Mouse (Mus musculus) bone marrow, adult 2 months (tissue): ENCODE measurements at regions not wholly inside any gene's neighbourhood (a gene's known extent, or its start where the extent isn't known, plus 50 kb on each side); places are given as distances from the start of the nearest gene placed in this dataset.
"Not testable (repeated sequence)": the region's sequence is repeated elsewhere in the genome, so short reads cannot be mapped to it uniquely, and the experiment has no call there.

Experiments
- H3K27ac ChIP-seq: fragments of 200-500 bp; 2 replicates; pipeline ENCODE4 v1.5.1; 2012; ENCODE audit warnings: low read depth, mild to moderate bottlenecking, control low read depth, inconsistent platforms, low read length; ENCODE audit not compliant: control insufficient read depth, poor library complexity, insufficient read depth
- H3K4me1 ChIP-seq: fragments of 200-500 bp; 2 replicates; pipeline ENCODE4 v1.6.1; 2011; ENCODE audit warnings: low read length; ENCODE audit not compliant: control insufficient read depth, insufficient read depth
- H3K4me3 ChIP-seq: fragments of 200-500 bp; replicated peaks from 2 replicates; pipeline ENCODE3; 2011; ENCODE audit warnings: mild to moderate bottlenecking, low read depth, low read length, control low read depth; ENCODE audit not compliant: control insufficient read depth
- CTCF ChIP-seq: fragments of 200-500 bp; IDR thresholded peaks from 2 replicates; pipeline ENCODE4 v1.5.1; 2011; ENCODE audit warnings: low read length, control low read depth; ENCODE audit not compliant: control insufficient read depth, insufficient read depth
- POLR2A ChIP-seq: fragments of 200-500 bp; IDR thresholded peaks from 2 replicates; pipeline ENCODE4 v1.6.1; 2011; ENCODE audit warnings: low read depth, mild to moderate bottlenecking, control low read depth, low read length, borderline replicate concordance; ENCODE audit not compliant: control insufficient read depth
- WGBS: fragments of 180-500 bp; shearing (Covaris S2); methylation state at CpG from one replicate; pipeline ENCODE4 v1.1.7; 2018; 5-methylcytosine and 5-hydroxymethylcytosine counted together

DNA sequence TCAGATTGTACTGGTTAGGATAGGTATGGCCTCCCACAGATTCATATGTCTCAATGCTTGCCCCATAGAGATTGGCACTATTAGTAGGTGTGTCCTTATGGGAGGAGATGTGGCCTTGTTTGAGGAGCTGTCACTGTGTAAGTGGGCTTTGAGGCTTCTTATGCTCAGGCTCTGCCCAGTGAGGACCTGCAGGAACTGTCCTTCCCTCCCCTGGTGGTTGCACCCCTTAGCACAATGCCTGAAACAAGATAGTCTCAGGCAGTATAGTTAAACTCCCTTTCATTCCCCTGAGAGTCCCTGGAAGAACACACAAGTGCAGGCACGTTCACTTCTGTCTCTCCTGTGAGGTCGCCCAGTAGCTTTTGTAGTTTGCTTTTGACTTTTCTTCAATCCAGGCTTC lies 223.9 kb downstream of the Utp18 start:
- no peak overlapping the region for H3K4me3 ChIP-seq
- TF ChIP-seq POLR2A, result no peak
- TF ChIP-seq CTCF, result no peak
- H3K4me1 ChIP-seq, result no peaks in the 10 kb centered on the region
- no peak overlapping the region for H3K27ac ChIP-seq
- WGBS, result 75% methylated on average over 2 of the region's 2 CpGs

DNA sequence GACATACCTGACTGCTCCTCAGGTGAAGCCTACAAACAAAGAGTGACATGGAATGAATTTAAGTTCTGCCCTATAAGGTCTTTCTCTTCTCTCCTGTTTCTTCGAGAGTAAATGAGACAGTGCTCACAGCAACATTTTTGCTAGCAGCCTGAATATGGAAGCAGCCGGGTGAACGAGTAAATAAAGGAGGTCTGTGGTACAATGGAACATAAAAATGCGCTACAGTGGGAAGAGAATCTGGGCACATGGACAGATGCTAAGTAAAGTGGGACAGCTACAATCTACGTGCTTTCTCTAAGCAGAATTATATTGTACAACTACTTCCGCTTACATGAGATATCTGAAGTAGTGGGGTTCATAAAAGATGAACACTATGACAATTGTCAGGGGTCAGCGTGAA lies 225.2 kb downstream of the Utp18 start:
- H3K4me1 ChIP-seq, result no peaks in the 10 kb centered on the region
- WGBS, result 80% methylated on average over 7 of the region's 7 CpGs
- TF ChIP-seq CTCF (no peak), POLR2A (no peak)

DNA sequence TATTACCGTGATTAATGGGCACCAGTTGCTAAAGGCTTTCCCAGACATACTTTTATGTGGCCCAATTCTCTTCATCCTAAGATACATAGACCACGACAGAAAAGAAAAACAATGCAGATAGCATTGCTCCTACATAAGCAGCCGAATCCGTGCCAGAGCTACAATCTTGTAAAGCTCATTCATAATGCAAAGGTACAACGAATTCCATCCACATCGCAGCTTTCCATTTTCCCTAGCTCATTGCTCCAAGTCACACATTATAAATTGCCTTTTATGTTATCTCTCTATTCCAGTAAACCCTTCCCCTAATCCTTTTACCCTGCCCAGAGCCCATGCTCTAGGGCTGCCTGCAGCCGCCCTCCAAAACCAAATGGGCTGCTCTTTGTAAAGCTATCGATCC lies 226.8 kb downstream of the Utp18 start:
- Histone ChIP-seq H3K4me1 (no peaks in the 10 kb centered on the region), H3K27ac (no peak overlapping the region), H3K4me3 (no peak overlapping the region)
- no peak for TF ChIP-seq CTCF
- TF ChIP-seq POLR2A, result no peak
- WGBS, result 80% methylated on average over 8 of the region's 8 CpGs

More for the DNA sequence above, 225.2 kb downstream of the Utp18 start:
- Histone ChIP-seq H3K27ac (no peak overlapping the region), H3K4me3 (no peak overlapping the region)

DNA sequence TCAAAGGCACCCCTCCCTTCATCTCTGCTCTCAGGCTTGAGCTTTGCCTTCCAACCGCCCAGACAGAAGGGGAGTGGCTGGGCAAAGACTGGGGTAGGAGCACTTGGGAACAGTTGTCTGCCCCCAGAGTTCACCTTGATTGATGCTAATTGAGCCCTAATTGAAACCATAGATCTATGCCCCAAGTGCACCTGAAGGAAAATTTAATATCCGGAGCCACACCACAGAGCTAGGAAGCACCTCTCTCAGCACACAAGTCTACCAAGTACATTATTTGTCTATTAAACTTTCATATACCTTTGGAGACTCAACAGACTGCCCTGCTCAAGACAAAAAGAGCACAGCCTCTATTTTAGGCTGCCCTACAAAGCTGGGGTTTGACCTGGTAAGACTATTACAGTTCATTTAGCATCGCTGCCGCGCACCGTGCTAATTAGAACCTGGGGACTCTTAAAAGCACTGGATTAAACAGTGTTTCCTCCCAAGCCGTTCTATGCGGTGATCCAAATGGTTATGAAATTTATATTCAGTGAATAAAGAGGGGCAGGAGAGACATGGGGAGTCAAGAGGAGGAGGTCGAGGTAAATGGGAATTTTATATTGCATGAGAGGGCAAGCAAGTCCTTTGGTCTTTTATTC lies 229.8 kb downstream of the Utp18 start:
- Histone ChIP-seq H3K4me1 (no peaks in the 10 kb centered on the region), H3K4me3 (no peak overlapping the region), H3K27ac (no peak overlapping the region)
- 82% methylated on average over 9 of the region's 9 CpGs for WGBS
- TF ChIP-seq CTCF (no peak), POLR2A (no peak)

DNA sequence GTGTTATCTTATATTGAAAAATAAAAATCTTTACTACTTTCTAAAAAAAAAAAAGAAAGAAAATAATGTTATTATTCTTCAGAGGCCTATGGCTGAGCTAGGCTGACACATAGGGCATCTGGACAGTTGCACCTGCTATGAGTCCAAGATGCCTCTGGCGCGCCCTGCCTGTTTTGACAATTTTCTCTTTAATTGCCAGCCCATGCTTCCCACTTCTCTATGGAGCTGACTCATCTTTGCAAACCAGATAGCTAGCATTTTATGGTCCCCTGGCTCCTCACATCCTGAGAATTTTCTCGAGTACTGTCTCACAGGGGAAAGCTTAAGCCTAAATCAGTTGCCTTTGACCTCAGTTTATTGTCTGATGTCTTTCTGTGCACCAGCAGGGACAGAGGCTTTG lies 232.2 kb downstream of the Utp18 start:
- H3K4me1 ChIP-seq, result no peaks in the 10 kb centered on the region
- WGBS, result 72% methylated on average over 3 of the region's 3 CpGs
- no peak overlapping the region for H3K4me3 ChIP-seq
- no peak overlapping the region for H3K27ac ChIP-seq
- no peak for TF ChIP-seq POLR2A
- no peak for TF ChIP-seq CTCF

DNA sequence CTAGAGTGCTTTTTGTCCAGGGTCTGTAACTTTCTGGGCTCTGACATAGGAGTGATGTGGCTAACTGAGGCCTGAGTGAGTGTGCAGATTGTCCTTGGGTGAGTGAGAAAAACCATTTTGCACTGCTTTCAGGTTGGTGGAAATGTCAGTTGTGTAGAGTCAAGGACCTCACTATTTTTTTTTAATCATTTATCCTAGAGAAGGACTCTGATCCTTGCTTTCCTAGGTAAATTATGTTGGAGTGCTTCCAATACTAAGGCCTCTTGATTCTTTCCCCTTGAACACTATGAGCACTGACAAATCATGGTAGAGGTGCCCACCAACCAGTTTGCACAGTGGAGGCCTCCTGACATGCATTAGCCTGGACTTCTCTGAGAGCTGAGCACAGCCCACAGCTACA lies 233.6 kb downstream of the Utp18 start:
- H3K27ac ChIP-seq, H3K4me1 ChIP-seq, H3K4me3 ChIP-seq: not testable (repeated sequence)
